Mouse (Mus musculus): ENCODE results near the gene Ktn1. TPM values are rescaled to one million over a fixed set of nuclear protein-coding genes. Genes with fewer than 3 reads are reported as not detected.
A peak's percentile ranks its signal among the peaks of the same experiment; 100 is the strongest.

Gene Ktn1
- 92.3 and 113 TPM in 2 replicates for polyA plus RNA-seq (2014; fragmentation: Nextera tagmentation; extraction: Ambion mirVana)

DNA sequence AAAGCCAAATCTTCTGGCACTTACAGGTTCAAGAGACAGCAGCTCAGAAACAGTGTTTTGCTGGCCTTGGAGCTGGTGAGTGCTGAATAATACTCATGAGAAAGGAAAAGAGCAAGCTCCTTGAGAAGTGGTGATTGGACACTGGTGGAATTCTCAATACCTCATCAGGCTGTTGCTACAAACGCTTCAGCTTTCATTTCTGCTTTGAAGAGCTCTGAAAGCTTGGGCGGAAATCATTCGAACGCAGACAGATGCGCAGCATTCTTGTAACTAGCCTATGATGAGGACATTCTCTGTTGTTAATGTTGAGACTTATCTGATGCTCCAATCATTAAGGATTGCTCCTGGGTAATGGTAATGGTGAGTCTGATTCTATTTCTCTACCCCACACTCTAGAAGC is at the start of gene Ktn1:
Gene Ktn1 (plus strand): TSS at position 231 of the 400 bp plus-strand sequence.
- H3K9ac ChIP-seq (ENCODE audit: low read depth, low read length) = peak within 1 kb of the TSS; percentile 92
- peak within 1 kb of the TSS; percentile 95 for H3K4me3 ChIP-seq (ENCODE audit: low read depth, low read length)
- H3K4me1 ChIP-seq (replicated peaks; ENCODE audit: control insufficient read depth, insufficient read depth, low read length) = no peaks in the 10 kb centered on the region
- peak within 1 kb of the TSS; percentile 34 for H3K4me2 ChIP-seq (replicated peaks; ENCODE audit: low read depth, low read length)
- H3K27me3 ChIP-seq (ENCODE audit: control insufficient read depth, insufficient read depth, low read length) = no peaks in the 10 kb centered on the region
- H3K9me3 ChIP-seq (ENCODE audit: control insufficient read depth, low read length) = no peaks in the 10 kb centered on the region
- 51% methylated on average over 5 of the region's 5 CpGs for WGBS
- ATAC-seq (ENCODE audit: low FRiP score) (no peak), DNase-seq (ENCODE audit: low spot score) (peak; percentile 17)
- H3K27ac ChIP-seq (ENCODE audit: low read depth, low read length) = peak within 1 kb of the TSS; percentile 93
- H3K36me3 ChIP-seq (ENCODE audit: control insufficient read depth, insufficient read depth, low read length) = no peaks in the 10 kb centered on the region

DNA sequence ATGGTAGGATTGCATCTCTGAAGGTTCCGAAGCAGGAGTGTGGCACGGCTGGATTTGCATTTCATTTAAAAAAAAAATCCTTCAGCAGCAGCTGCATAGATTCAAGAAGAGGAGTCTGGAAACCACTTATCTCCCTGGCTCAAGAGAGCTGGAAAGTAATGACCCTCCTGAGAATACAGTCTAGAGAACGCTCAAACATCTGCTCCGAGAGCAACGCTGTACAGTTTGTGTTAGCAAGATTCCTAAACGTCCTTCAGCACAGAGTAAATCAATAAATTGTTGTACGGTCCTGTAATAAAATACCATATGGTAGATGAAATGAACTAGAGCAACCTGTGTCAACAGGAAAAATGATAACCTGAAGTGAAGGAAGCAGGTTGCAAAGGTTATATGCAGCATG is 35.0 kb upstream of the Ktn1 start:
- no peak overlapping the region for H3K27ac ChIP-seq (ENCODE audit: low read depth, low read length)
- H3K9me3 ChIP-seq (ENCODE audit: control insufficient read depth, low read length) = no peaks in the 10 kb centered on the region
- no peaks in the 10 kb centered on the region for H3K4me1 ChIP-seq (replicated peaks; ENCODE audit: control insufficient read depth, insufficient read depth, low read length)
- DNase-seq (ENCODE audit: low spot score) (no peak), ATAC-seq (ENCODE audit: low FRiP score) (no peak)
- 77% methylated on average over 7 of the region's 7 CpGs for WGBS
- H3K27me3 ChIP-seq (ENCODE audit: control insufficient read depth, insufficient read depth, low read length) = no peaks in the 10 kb centered on the region
- H3K9ac ChIP-seq (ENCODE audit: low read depth, low read length) = no peak overlapping the region
- no peaks in the 10 kb centered on the region for H3K36me3 ChIP-seq (ENCODE audit: control insufficient read depth, insufficient read depth, low read length)
- no peak overlapping the region for H3K4me2 ChIP-seq (replicated peaks; ENCODE audit: low read depth, low read length)
- no peak overlapping the region for H3K4me3 ChIP-seq (ENCODE audit: low read depth, low read length)

DNA sequence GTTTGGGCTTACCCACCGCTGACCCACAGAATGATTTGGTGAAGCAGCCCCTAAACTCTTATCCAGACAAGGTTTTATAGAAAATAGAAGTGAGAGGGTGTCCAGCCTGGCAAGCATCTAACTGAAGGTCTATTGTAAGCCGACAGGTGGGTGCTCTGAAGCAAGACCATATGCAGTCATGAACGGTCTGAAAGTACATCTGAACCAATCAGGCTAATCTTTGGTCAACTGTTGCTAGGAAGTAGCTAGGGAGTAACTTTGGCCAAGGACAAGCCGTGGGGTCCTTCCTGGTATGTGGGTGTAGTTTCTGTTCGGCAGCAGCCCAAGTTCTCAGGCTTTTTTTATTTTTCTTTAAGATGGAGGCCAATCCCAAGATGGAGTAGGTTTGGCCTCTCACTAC is 29.4 kb upstream of the Ktn1 start:
- no peaks in the 10 kb centered on the region for H3K4me1 ChIP-seq (replicated peaks; ENCODE audit: control insufficient read depth, insufficient read depth, low read length)
- WGBS = 84% methylated on average over 5 of the region's 5 CpGs
- ATAC-seq (ENCODE audit: low FRiP score) = no peak
- no peak overlapping the region for H3K4me3 ChIP-seq (ENCODE audit: low read depth, low read length)
- no peaks in the 10 kb centered on the region for H3K9me3 ChIP-seq (ENCODE audit: control insufficient read depth, low read length)
- no peaks in the 10 kb centered on the region for H3K36me3 ChIP-seq (ENCODE audit: control insufficient read depth, insufficient read depth, low read length)
- DNase-seq (ENCODE audit: low spot score) = no peak
- H3K4me2 ChIP-seq (replicated peaks; ENCODE audit: low read depth, low read length) = no peak overlapping the region
- no peaks in the 10 kb centered on the region for H3K27me3 ChIP-seq (ENCODE audit: control insufficient read depth, insufficient read depth, low read length)
- H3K27ac ChIP-seq (ENCODE audit: low read depth, low read length) = no peak overlapping the region
- H3K9ac ChIP-seq (ENCODE audit: low read depth, low read length) = no peak overlapping the region

DNA sequence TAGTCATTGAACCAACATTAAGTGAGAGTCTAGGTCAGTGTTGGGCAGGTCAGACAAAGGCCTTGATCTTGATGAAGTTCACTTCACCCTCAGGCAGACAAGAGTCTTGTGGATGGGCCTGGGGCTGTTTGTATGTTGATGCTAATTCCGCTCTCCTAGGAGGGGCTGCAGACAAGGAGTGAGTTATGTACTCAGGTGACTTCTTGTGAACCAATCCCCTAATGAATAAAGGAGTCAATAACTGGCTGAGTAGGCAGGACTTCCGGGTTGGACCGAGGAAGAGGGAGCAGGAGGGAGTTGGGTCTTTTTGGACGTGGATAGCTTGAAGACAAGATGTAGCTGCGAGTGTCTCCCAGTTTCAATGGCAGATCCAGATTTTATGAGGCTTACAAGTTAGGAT is 26.3 kb upstream of the Ktn1 start:
- Histone ChIP-seq H3K9ac (ENCODE audit: low read depth, low read length) (no peak overlapping the region), H3K4me2 (replicated peaks; ENCODE audit: low read depth, low read length) (no peak overlapping the region), H3K27ac (ENCODE audit: low read depth, low read length) (no peak overlapping the region), H3K4me1 (replicated peaks; ENCODE audit: control insufficient read depth, insufficient read depth, low read length) (no peaks in the 10 kb centered on the region), H3K4me3 (ENCODE audit: low read depth, low read length) (no peak overlapping the region), H3K36me3 (ENCODE audit: control insufficient read depth, insufficient read depth, low read length) (no peaks in the 10 kb centered on the region), H3K27me3 (ENCODE audit: control insufficient read depth, insufficient read depth, low read length) (no peaks in the 10 kb centered on the region), H3K9me3 (ENCODE audit: control insufficient read depth, low read length) (no peaks in the 10 kb centered on the region)
- DNase-seq (ENCODE audit: low spot score) (no peak), ATAC-seq (ENCODE audit: low FRiP score) (no peak)
- 83% methylated on average over 5 of the region's 5 CpGs for WGBS

DNA sequence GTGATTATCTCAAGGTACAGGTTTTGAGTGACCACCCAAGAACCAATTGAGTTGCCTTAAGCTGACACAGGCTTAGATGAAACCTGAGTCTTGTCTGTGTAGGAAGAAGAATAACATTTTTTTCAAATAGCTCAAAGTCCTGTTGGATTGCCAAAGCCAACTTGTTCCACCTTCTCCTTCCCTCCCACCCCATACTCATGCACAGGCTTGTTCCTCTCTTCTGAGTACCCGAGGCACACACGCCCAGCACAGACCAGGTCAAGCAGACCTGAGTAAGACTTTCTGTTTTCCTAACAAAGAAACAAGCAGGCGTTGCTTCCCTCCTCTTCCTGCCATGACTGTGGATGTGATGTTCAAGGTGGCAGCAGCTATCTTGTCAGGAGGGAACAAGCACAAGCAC is 23.4 kb upstream of the Ktn1 start:
- WGBS = 85% methylated on average over 3 of the region's 3 CpGs
- no peak for DNase-seq (ENCODE audit: low spot score)
- no peak overlapping the region for H3K27ac ChIP-seq (ENCODE audit: low read depth, low read length)

DNA sequence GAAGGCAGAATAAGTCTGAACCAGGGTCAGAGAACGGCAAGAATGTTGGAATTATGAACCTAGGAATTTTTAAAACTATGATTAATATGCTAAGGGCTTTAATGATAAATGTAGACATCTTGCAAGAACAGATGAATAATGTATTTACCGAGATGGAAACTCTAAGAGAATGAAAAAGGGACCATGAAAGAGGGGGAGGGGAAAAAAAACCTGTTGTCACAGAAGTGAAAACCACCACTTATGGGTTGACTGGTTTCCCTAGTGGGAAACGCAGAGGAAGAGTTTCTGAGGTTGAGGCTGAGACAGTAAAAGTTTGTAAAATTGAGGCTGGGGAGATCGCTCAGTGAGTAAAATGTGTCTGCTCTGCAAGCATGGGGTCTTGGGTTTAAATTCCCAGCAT is 22.1 kb upstream of the Ktn1 start:
- Histone ChIP-seq H3K4me1 (replicated peaks; ENCODE audit: control insufficient read depth, insufficient read depth, low read length) (no peaks in the 10 kb centered on the region), H3K27ac (ENCODE audit: low read depth, low read length) (no peak overlapping the region), H3K4me3 (ENCODE audit: low read depth, low read length) (no peak overlapping the region), H3K4me2 (replicated peaks; ENCODE audit: low read depth, low read length) (no peak overlapping the region), H3K36me3 (ENCODE audit: control insufficient read depth, insufficient read depth, low read length) (no peaks in the 10 kb centered on the region), H3K9ac (ENCODE audit: low read depth, low read length) (no peak overlapping the region), H3K9me3 (ENCODE audit: control insufficient read depth, low read length) (no peaks in the 10 kb centered on the region), H3K27me3 (ENCODE audit: control insufficient read depth, insufficient read depth, low read length) (no peaks in the 10 kb centered on the region)
- ATAC-seq (ENCODE audit: low FRiP score) (no peak), DNase-seq (ENCODE audit: low spot score) (no peak)
- WGBS = 90% methylated on average over 4 of the region's 4 CpGs

More for the DNA sequence above, 23.4 kb upstream of the Ktn1 start:
- Histone ChIP-seq H3K9me3 (ENCODE audit: control insufficient read depth, low read length) (no peaks in the 10 kb centered on the region), H3K4me3 (ENCODE audit: low read depth, low read length) (no peak overlapping the region), H3K4me1 (replicated peaks; ENCODE audit: control insufficient read depth, insufficient read depth, low read length) (no peaks in the 10 kb centered on the region), H3K4me2 (replicated peaks; ENCODE audit: low read depth, low read length) (no peak overlapping the region), H3K9ac (ENCODE audit: low read depth, low read length) (no peak overlapping the region), H3K36me3 (ENCODE audit: control insufficient read depth, insufficient read depth, low read length) (no peaks in the 10 kb centered on the region), H3K27me3 (ENCODE audit: control insufficient read depth, insufficient read depth, low read length) (no peaks in the 10 kb centered on the region)
- ATAC-seq (ENCODE audit: low FRiP score) = no peak

DNA sequence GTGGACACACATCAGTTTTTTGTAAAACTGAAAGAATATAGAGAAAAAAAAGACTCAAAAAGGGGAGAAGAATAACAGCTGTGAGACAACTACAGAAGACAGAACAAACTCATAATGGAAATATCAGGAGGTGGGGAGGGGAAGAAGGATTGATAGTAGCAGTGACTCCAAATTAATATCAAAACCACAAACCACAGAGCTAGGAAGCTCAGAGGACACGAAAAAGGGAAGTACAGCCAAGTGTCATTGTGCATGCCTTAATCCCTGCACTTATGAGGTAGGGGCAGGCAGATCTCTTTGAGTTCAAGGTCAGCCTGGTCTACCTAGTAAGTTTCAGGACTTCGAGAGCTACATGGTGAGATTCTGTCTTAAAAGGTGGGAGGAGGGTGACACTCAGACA is 21.4 kb upstream of the Ktn1 start:
- DNase-seq (ENCODE audit: low spot score) = no peak
- Histone ChIP-seq H3K4me1 (replicated peaks; ENCODE audit: control insufficient read depth, insufficient read depth, low read length) (no peaks in the 10 kb centered on the region), H3K4me3 (ENCODE audit: low read depth, low read length) (no peak overlapping the region), H3K27ac (ENCODE audit: low read depth, low read length) (no peak overlapping the region), H3K9me3 (ENCODE audit: control insufficient read depth, low read length) (no peaks in the 10 kb centered on the region), H3K4me2 (replicated peaks; ENCODE audit: low read depth, low read length) (no peak overlapping the region), H3K27me3 (ENCODE audit: control insufficient read depth, insufficient read depth, low read length) (no peaks in the 10 kb centered on the region), H3K9ac (ENCODE audit: low read depth, low read length) (no peak overlapping the region), H3K36me3 (ENCODE audit: control insufficient read depth, insufficient read depth, low read length) (no peaks in the 10 kb centered on the region)
- WGBS = 81% methylated on average over 2 of the region's 2 CpGs
- no peak for ATAC-seq (ENCODE audit: low FRiP score)

DNA sequence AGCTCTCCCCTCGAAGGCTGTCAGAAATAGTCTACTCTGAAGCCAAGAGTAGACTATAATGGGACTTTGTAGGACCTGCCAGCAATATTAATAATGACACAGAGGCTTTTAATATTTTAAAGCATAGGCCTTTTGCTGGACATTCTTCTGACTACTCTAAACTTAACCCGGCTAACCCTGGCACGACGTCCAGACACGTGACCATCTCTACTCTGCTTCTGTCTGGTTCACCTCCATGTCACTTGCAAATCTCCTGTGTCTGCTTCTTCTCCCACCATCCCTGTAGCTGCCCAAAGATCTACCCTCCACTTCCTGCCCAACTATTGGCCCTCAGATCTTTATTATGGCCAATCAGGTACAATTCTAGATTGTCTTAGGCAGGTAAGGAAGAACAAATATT is 20.9 kb upstream of the Ktn1 start:
- no peaks in the 10 kb centered on the region for H3K9me3 ChIP-seq (ENCODE audit: control insufficient read depth, low read length)
- DNase-seq (ENCODE audit: low spot score) (no peak), ATAC-seq (ENCODE audit: low FRiP score) (no peak)
- no peak overlapping the region for H3K4me2 ChIP-seq (replicated peaks; ENCODE audit: low read depth, low read length)
- no peak overlapping the region for H3K27ac ChIP-seq (ENCODE audit: low read depth, low read length)
- H3K36me3 ChIP-seq (ENCODE audit: control insufficient read depth, insufficient read depth, low read length) = no peaks in the 10 kb centered on the region
- no peak overlapping the region for H3K9ac ChIP-seq (ENCODE audit: low read depth, low read length)
- H3K27me3 ChIP-seq (ENCODE audit: control insufficient read depth, insufficient read depth, low read length) = no peaks in the 10 kb centered on the region
- 93% methylated on average over 5 of the region's 5 CpGs for WGBS
- no peaks in the 10 kb centered on the region for H3K4me1 ChIP-seq (replicated peaks; ENCODE audit: control insufficient read depth, insufficient read depth, low read length)
- no peak overlapping the region for H3K4me3 ChIP-seq (ENCODE audit: low read depth, low read length)

DNA sequence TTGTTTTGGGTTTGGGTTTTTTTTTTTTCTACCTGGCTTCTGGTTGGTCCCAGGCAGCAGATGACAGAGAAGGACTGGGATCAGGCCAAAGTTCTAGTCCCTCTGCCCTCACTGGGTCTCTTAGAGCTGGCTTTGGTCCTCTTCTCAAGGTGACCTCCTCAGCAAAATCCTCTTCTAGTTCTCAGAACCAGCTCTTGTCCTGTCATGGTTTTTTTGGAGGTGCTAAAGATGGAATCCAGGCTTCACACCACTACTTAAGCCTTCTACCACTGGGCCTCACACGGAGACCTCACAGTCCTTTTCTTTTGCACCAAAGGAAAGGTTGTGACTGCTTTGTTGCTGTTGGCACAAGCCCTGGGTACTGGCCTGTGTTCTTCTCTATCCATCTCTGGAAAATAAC is 15.8 kb upstream of the Ktn1 start:
- Histone ChIP-seq H3K27me3 (ENCODE audit: control insufficient read depth, insufficient read depth, low read length) (no peaks in the 10 kb centered on the region), H3K9ac (ENCODE audit: low read depth, low read length) (no peak overlapping the region), H3K4me2 (replicated peaks; ENCODE audit: low read depth, low read length) (no peak overlapping the region), H3K9me3 (ENCODE audit: control insufficient read depth, low read length) (no peaks in the 10 kb centered on the region), H3K4me1 (replicated peaks; ENCODE audit: control insufficient read depth, insufficient read depth, low read length) (no peaks in the 10 kb centered on the region), H3K4me3 (ENCODE audit: low read depth, low read length) (no peak overlapping the region), H3K27ac (ENCODE audit: low read depth, low read length) (no peak overlapping the region), H3K36me3 (ENCODE audit: control insufficient read depth, insufficient read depth, low read length) (no peaks in the 10 kb centered on the region)
- DNase-seq (ENCODE audit: low spot score) = no peak
- 88% methylated on average over 1 of the region's 1 CpGs for WGBS
- no peak for ATAC-seq (ENCODE audit: low FRiP score)
